Mouse (Mus musculus) E14TG2a.4 (cell line): ENCODE results near the gene Aipl1.

Source experiments
- CTCF ChIP-seq: conservative IDR thresholded peaks from 2 replicates; pipeline ENCODE4 v1.5.1; 2014; ENCODE audit warnings: low read length
- NANOG ChIP-seq: IDR thresholded peaks from 2 replicates; pipeline ENCODE4 v1.6.1; 2014; ENCODE audit warnings: borderline replicate concordance, low read length, mixed read lengths
- POU5F1 ChIP-seq: IDR thresholded peaks from 2 replicates; pipeline ENCODE4 v1.6.1; 2014; ENCODE audit warnings: low read length, borderline replicate concordance

DNA sequence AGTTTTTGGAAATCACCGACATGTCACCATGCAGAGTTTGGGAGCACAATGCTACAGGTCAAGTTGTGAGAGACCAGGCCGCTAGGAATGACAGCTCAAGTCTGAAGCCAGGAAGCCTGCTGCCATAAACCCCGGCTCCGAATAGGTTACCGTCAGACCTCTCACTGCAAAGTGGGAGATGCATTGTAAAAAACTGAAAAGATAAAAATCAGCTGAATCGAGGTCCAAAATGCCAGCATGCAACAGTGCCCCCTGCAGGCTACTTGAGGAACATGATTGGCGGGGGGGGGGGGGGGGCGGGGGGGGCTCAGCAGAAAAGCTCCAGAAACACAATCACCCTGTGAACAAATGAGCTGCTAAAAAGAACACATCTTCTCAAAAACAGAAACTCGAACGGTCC, 13.7 kb downstream of the Aipl1 start:
- TF ChIP-seq CTCF (peak; percentile 85), POU5F1 (no peak), NANOG (no peak)
